Mouse (Mus musculus) midbrain, embryonic 13.5 days (tissue): ENCODE data around the gene Sema3a. TPM values are rescaled to one million over a fixed set of nuclear protein-coding genes. Genes with fewer than 3 reads are reported as not detected.

ENCODE experiments used
- ATAC-seq: fragments of 200-750 bp; cut with Nextera tagmentation; 2 replicates; pipeline ENCODE4 v1.8.0; 2017; ENCODE audit warnings: mild to moderate bottlenecking, moderate TSS enrichment, moderate library complexity
- H3K27ac ChIP-seq: fragments of 300-500 bp; sonication (generic); 2 replicates; pipeline ENCODE4 v1.5.1; 2015; ENCODE audit warnings: inconsistent platforms, mild to moderate bottlenecking, moderate library complexity
- H3K27me3 ChIP-seq: fragments of 300-500 bp; sonication (generic); 2 replicates; pipeline ENCODE4 v1.6.1; 2015; ENCODE audit warnings: mild to moderate bottlenecking, inconsistent platforms
- H3K36me3 ChIP-seq: fragments of 300-500 bp; sonication (generic); 2 replicates; pipeline ENCODE4 v1.6.1; 2015; ENCODE audit warnings: mild to moderate bottlenecking, inconsistent platforms
- H3K4me1 ChIP-seq: fragments of 300-500 bp; sonication (generic); replicated peaks from 2 replicates; pipeline ENCODE4 v1.6.1; 2015; ENCODE audit warnings: inconsistent platforms
- H3K4me2 ChIP-seq: fragments of 300-500 bp; sonication (generic); replicated peaks from 2 replicates; pipeline ENCODE4 v1.6.1; 2015; ENCODE audit warnings: moderate library complexity, mild to moderate bottlenecking, inconsistent platforms
- H3K4me3 ChIP-seq: fragments of 300-500 bp; sonication (generic); replicated peaks from 2 replicates; pipeline ENCODE4 v1.5.1; 2015; ENCODE audit warnings: mild to moderate bottlenecking, inconsistent platforms
- H3K9ac ChIP-seq: fragments of 300-500 bp; sonication (generic); replicated peaks from 2 replicates; pipeline ENCODE4 v1.6.1; 2015; ENCODE audit warnings: mild to moderate bottlenecking, inconsistent platforms
- H3K9me3 ChIP-seq: fragments of 300-500 bp; sonication (generic); 2 replicates; pipeline ENCODE4 v1.6.1; 2016; ENCODE audit warnings: mild to moderate bottlenecking, inconsistent platforms
- WGBS: fragments of 180-500 bp; shearing (Covaris S2); methylation state at CpG from one replicate; pipeline ENCODE4 v1.1.7; 2015; 5-methylcytosine and 5-hydroxymethylcytosine counted together
- polyA plus RNA-seq: library from polyadenylated mRNA; unstranded; fragments of >200 nt; fragmentation: Nextera tagmentation; extraction: Ambion mirVana; gene quantifications from 2 replicates; pipeline ENCODE4 v1.2.1, GENCODE M21; 2015

Sema3a gene
- polyA plus RNA-seq, 1 experiment from 2014 or later: 4.5 TPM

- Histone ChIP-seq H3K27ac (no peak overlapping the region), H3K36me3 (no peaks in the 10 kb centered on the region), H3K4me3 (no peak overlapping the region), H3K9ac (no peak overlapping the region), H3K9me3 (no peaks in the 10 kb centered on the region), H3K4me1 (no peaks in the 10 kb centered on the region), H3K27me3 (no peaks in the 10 kb centered on the region), H3K4me2 (no peak overlapping the region)
- WGBS: 45% methylated on average over 5 of the region's 5 CpGs
- no peak for ATAC-seq
These were observed 202.1 kb downstream of the Sema3a start for GRCm38 (mm10) chr5:13327281-13327680.

GRCm38 (mm10) chr5:13331412-13331811, 206.2 kb downstream of the Sema3a start:
- Histone ChIP-seq H3K9me3 (no peaks in the 10 kb centered on the region), H3K4me2 (no peak overlapping the region), H3K4me1 (no peaks in the 10 kb centered on the region), H3K27ac (no peak overlapping the region), H3K4me3 (no peak overlapping the region), H3K9ac (no peak overlapping the region), H3K36me3 (no peaks in the 10 kb centered on the region), H3K27me3 (no peaks in the 10 kb centered on the region)
- 65% methylated on average over 2 of the region's 2 CpGs for WGBS
- ATAC-seq: no peak

GRCm38 (mm10) chr5:13337665-13338064, 212.5 kb downstream of the Sema3a start:
- ATAC-seq: no peak
- WGBS: 92% methylated on average over 1 of the region's 1 CpGs

GRCm38 (mm10) chr5:13347068-13347467, 221.9 kb downstream of the Sema3a start:
- 94% methylated on average over 4 of the region's 4 CpGs for whole genome bisulfite sequencing
- no peak overlapping the region for H3K27ac ChIP-seq
- no peak for ATAC-seq

More at GRCm38 (mm10) chr5:13337665-13338064, 212.5 kb downstream of the Sema3a start:
- Histone ChIP-seq H3K36me3 (no peaks in the 10 kb centered on the region), H3K4me2 (no peak overlapping the region), H3K4me1 (no peaks in the 10 kb centered on the region), H3K9me3 (no peaks in the 10 kb centered on the region), H3K27ac (no peak overlapping the region), H3K27me3 (no peaks in the 10 kb centered on the region), H3K9ac (no peak overlapping the region), H3K4me3 (no peak overlapping the region)

GRCm38 (mm10) chr5:13351611-13352010, 226.4 kb downstream of the Sema3a start:
- no peak overlapping the region for H3K9ac ChIP-seq
- no peaks in the 10 kb centered on the region for H3K27me3 ChIP-seq
- no peak for ATAC-seq
- no peak overlapping the region for H3K4me3 ChIP-seq
- H3K4me2 ChIP-seq: no peak overlapping the region
- WGBS: 71% methylated on average over 4 of the region's 4 CpGs
- no peaks in the 10 kb centered on the region for H3K4me1 ChIP-seq
- H3K36me3 ChIP-seq: no peaks in the 10 kb centered on the region
- H3K9me3 ChIP-seq: no peaks in the 10 kb centered on the region
- no peak overlapping the region for H3K27ac ChIP-seq

More at GRCm38 (mm10) chr5:13347068-13347467, 221.9 kb downstream of the Sema3a start:
- Histone ChIP-seq H3K27me3 (no peaks in the 10 kb centered on the region), H3K4me2 (no peak overlapping the region), H3K4me3 (no peak overlapping the region), H3K4me1 (no peaks in the 10 kb centered on the region), H3K9ac (no peak overlapping the region), H3K36me3 (no peaks in the 10 kb centered on the region), H3K9me3 (no peaks in the 10 kb centered on the region)

- Histone ChIP-seq H3K36me3 (no peaks in the 10 kb centered on the region), H3K9me3 (no peaks in the 10 kb centered on the region), H3K4me3 (no peak overlapping the region), H3K9ac (no peak overlapping the region), H3K27ac (no peak overlapping the region), H3K4me2 (no peak overlapping the region), H3K27me3 (no peaks in the 10 kb centered on the region), H3K4me1 (no peaks in the 10 kb centered on the region)
- WGBS: 74% methylated on average over 1 of the region's 1 CpGs
- no peak for ATAC-seq
These were observed 227.8 kb downstream of the Sema3a start for GRCm38 (mm10) chr5:13352995-13353394.

GRCm38 (mm10) chr5:13353539-13353938, 228.3 kb downstream of the Sema3a start:
- no peak overlapping the region for H3K4me3 ChIP-seq
- no peaks in the 10 kb centered on the region for H3K4me1 ChIP-seq
- no peaks in the 10 kb centered on the region for H3K36me3 ChIP-seq
- no peaks in the 10 kb centered on the region for H3K27me3 ChIP-seq
- H3K4me2 ChIP-seq: no peak overlapping the region
- H3K27ac ChIP-seq: no peak overlapping the region
- no peaks in the 10 kb centered on the region for H3K9me3 ChIP-seq
- WGBS: 70% methylated on average over 1 of the region's 1 CpGs
- H3K9ac ChIP-seq: no peak overlapping the region
- ATAC-seq: no peak

- no peaks in the 10 kb centered on the region for H3K27me3 ChIP-seq
- H3K4me3 ChIP-seq: no peak overlapping the region
These were observed 229.7 kb downstream of the Sema3a start for GRCm38 (mm10) chr5:13354913-13355312.

GRCm38 (mm10) chr5:13358770-13359169, 233.6 kb downstream of the Sema3a start:
- WGBS: 74% methylated on average over 4 of the region's 4 CpGs
- Histone ChIP-seq H3K4me3 (no peak overlapping the region), H3K9me3 (no peaks in the 10 kb centered on the region), H3K9ac (no peak overlapping the region), H3K4me1 (no peaks in the 10 kb centered on the region), H3K4me2 (no peak overlapping the region), H3K27ac (no peak overlapping the region), H3K27me3 (no peaks in the 10 kb centered on the region), H3K36me3 (no peaks in the 10 kb centered on the region)
- ATAC-seq: no peak

More at GRCm38 (mm10) chr5:13354913-13355312, 229.7 kb downstream of the Sema3a start:
- ATAC-seq: no peak
- Histone ChIP-seq H3K9me3 (no peaks in the 10 kb centered on the region), H3K36me3 (no peaks in the 10 kb centered on the region), H3K4me2 (no peak overlapping the region), H3K4me1 (no peaks in the 10 kb centered on the region), H3K27ac (no peak overlapping the region), H3K9ac (no peak overlapping the region)
- whole genome bisulfite sequencing: 71% methylated on average over 1 of the region's 1 CpGs

GRCm38 (mm10) chr5:13360711-13361110, 235.5 kb downstream of the Sema3a start:
- H3K4me1 ChIP-seq: no peaks in the 10 kb centered on the region
- no peak overlapping the region for H3K4me3 ChIP-seq
- no peaks in the 10 kb centered on the region for H3K27me3 ChIP-seq
- WGBS: 50% methylated on average over 3 of the region's 3 CpGs
- H3K9me3 ChIP-seq: no peaks in the 10 kb centered on the region
- H3K27ac ChIP-seq: no peak overlapping the region
- no peaks in the 10 kb centered on the region for H3K36me3 ChIP-seq
- H3K4me2 ChIP-seq: no peak overlapping the region
- H3K9ac ChIP-seq: no peak overlapping the region
- ATAC-seq: no peak

- Histone ChIP-seq H3K4me3 (no peak overlapping the region), H3K36me3 (no peaks in the 10 kb centered on the region), H3K4me1 (no peaks in the 10 kb centered on the region), H3K9me3 (no peaks in the 10 kb centered on the region), H3K4me2 (no peak overlapping the region), H3K27me3 (no peaks in the 10 kb centered on the region), H3K9ac (no peak overlapping the region), H3K27ac (no peak overlapping the region)
- ATAC-seq: no peak
- WGBS: 88% methylated on average over 2 of the region's 2 CpGs
These were observed 239.9 kb downstream of the Sema3a start for GRCm38 (mm10) chr5:13365108-13365507.

GRCm38 (mm10) chr5:13379223-13379622, 254.0 kb downstream of the Sema3a start:
- no peak overlapping the region for H3K9ac ChIP-seq
- H3K4me3 ChIP-seq: no peak overlapping the region
- no peak for ATAC-seq
- no peaks in the 10 kb centered on the region for H3K36me3 ChIP-seq
- no peaks in the 10 kb centered on the region for H3K4me1 ChIP-seq
- H3K27ac ChIP-seq: no peak overlapping the region
- H3K9me3 ChIP-seq: no peaks in the 10 kb centered on the region
- WGBS: 77% methylated on average over 4 of the region's 4 CpGs
- no peak overlapping the region for H3K4me2 ChIP-seq
- H3K27me3 ChIP-seq: 0 out of 2 replicates have a peak, but pooled peaks cover 3% of the 10 kb centered on the region

- H3K9ac ChIP-seq: no peak overlapping the region
- WGBS: 84% methylated on average over 4 of the region's 4 CpGs
- H3K36me3 ChIP-seq: no peaks in the 10 kb centered on the region
- no peaks in the 10 kb centered on the region for H3K9me3 ChIP-seq
- no peak overlapping the region for H3K4me3 ChIP-seq
- no peak for ATAC-seq
- H3K4me1 ChIP-seq: no peaks in the 10 kb centered on the region
- no peak overlapping the region for H3K27ac ChIP-seq
- no peak overlapping the region for H3K4me2 ChIP-seq
- H3K27me3 ChIP-seq: peaks cover 16% of the 10 kb centered on the region
These were observed 258.8 kb downstream of the Sema3a start for GRCm38 (mm10) chr5:13384047-13384446.
